Mouse (Mus musculus) cerebellum, adult 2 months (tissue): ENCODE results near the gene Dock11. TPM values are rescaled to one million over a fixed set of nuclear protein-coding genes. Genes with fewer than 3 reads are reported as not detected.

Experiments used
- DNase-seq, 2 experiments: peaks; one replicate each; pipeline ENCODE4 v3.0.0; 2021
- H3K27ac ChIP-seq: fragments of 200-500 bp; 2 replicates; pipeline ENCODE4 v1.5.1; 2012; ENCODE audit warnings: low read length, control low read depth, inconsistent platforms; ENCODE audit not compliant: insufficient read depth
- H3K27me3 ChIP-seq: fragments of 200-500 bp; 2 replicates; pipeline ENCODE4 v1.6.1; 2012; ENCODE audit warnings: inconsistent platforms, mild to moderate bottlenecking, low read length, moderate library complexity; ENCODE audit not compliant: control insufficient read depth, insufficient read depth
- H3K4me1 ChIP-seq: fragments of 200-500 bp; 2 replicates; pipeline ENCODE4 v1.6.1; 2011; ENCODE audit warnings: low read length; ENCODE audit not compliant: control insufficient read depth, insufficient read depth
- H3K4me3 ChIP-seq: fragments of 200-500 bp; replicated peaks from 2 replicates; pipeline ENCODE3; 2011; ENCODE audit warnings: mild to moderate bottlenecking, low read depth, low read length, control low read depth; ENCODE audit not compliant: insufficient read depth
- CTCF ChIP-seq: fragments of 200-500 bp; IDR thresholded peaks from 2 replicates; pipeline ENCODE4 v1.5.1; 2011; ENCODE audit warnings: low read depth, mild to moderate bottlenecking, control low read depth, low read length, moderate library complexity, borderline replicate concordance; ENCODE audit not compliant: insufficient read depth
- POLR2A ChIP-seq: fragments of 200-500 bp; IDR thresholded peaks from 2 replicates; pipeline ENCODE4 v1.6.1; 2011; ENCODE audit warnings: low read length, control low read depth, borderline replicate concordance; ENCODE audit not compliant: insufficient read depth
- WGBS: fragments of 180-500 bp; shearing (Covaris S2); methylation state at CpG from one replicate; pipeline ENCODE4 v1.1.7; 2018; 5-methylcytosine and 5-hydroxymethylcytosine counted together
- polyA plus RNA-seq: library from polyadenylated mRNA; depleted of rRNA; stranded (reverse); fragments of >200 nt; gene quantifications from 2 replicates; pipeline ENCODE4 v1.2.3, GENCODE M21; 2012; rRNA removed

The Dock11 gene
- 6.7 and 7.0 TPM in 2 replicates for polyA plus RNA-seq

- H3K4me3 ChIP-seq, result peak within 1 kb of the TSS; percentile 91
- H3K27ac ChIP-seq, result no peak within 1 kb of the TSS
- no peaks in the 10 kb centered on the region for H3K4me1 ChIP-seq
- no peaks in the 10 kb centered on the region for H3K27me3 ChIP-seq
- TF ChIP-seq POLR2A (no peak), CTCF (no peak)
- peak; percentile 49 to 54 for DNase-seq
- WGBS, result 8% methylated on average over 37 of the region's 38 CpGs
These were observed at the start of gene Dock11 for GRCm38 (mm10) chrX:35888087-35888895. Gene Dock11, plus strand, starts transcription at chrX:35888832.

- DNase-seq, result no peak
- 45% methylated on average over 1 of the region's 1 CpGs for whole genome bisulfite sequencing
- no peak overlapping the region for H3K27ac ChIP-seq
- H3K4me1 ChIP-seq, result no peaks in the 10 kb centered on the region
- TF ChIP-seq POLR2A, result no peak
- 0 out of 2 replicates have a peak, but pooled peaks have one; percentile 22 for TF ChIP-seq CTCF
- no peak overlapping the region for H3K4me3 ChIP-seq
- H3K27me3 ChIP-seq, result no peaks in the 10 kb centered on the region
These were observed 8.9 kb upstream of the Dock11 start for GRCm38 (mm10) chrX:35879703-35880102.

GRCm38 (mm10) chrX:35888945-35889799 lies 540 bp downstream of the Dock11 start:
- TF ChIP-seq CTCF (no peak), POLR2A (no peak)
- peak in 1 of 2 experiments; percentile 34 for DNase-seq
- Histone ChIP-seq H3K27me3 (no peaks in the 10 kb centered on the region), H3K4me1 (no peaks in the 10 kb centered on the region), H3K4me3 (peak overlapping the region; percentile 91), H3K27ac (no peak overlapping the region)
- 10% methylated on average over 36 of the region's 58 CpGs for WGBS

GRCm38 (mm10) chrX:35889800-35890106 lies 1.1 kb downstream of the Dock11 start:
- no peaks in the 10 kb centered on the region for H3K4me1 ChIP-seq
- WGBS, result 2% methylated on average over 8 of the region's 8 CpGs
- H3K27me3 ChIP-seq, result no peaks in the 10 kb centered on the region
- H3K4me3 ChIP-seq, result peak overlapping the region; percentile 91
- peak; percentile 11 to 18 for DNase-seq
- TF ChIP-seq POLR2A, result no peak
- TF ChIP-seq CTCF, result no peak
- H3K27ac ChIP-seq, result no peak overlapping the region

- WGBS, result 59% methylated on average over 5 of the region's 5 CpGs
- no peak for TF ChIP-seq CTCF
- no peak for TF ChIP-seq POLR2A
These were observed 3.0 kb downstream of the Dock11 start for GRCm38 (mm10) chrX:35891534-35892125.

GRCm38 (mm10) chrX:35892377-35892776 lies 3.7 kb downstream of the Dock11 start:
- 75% methylated on average over 5 of the region's 5 CpGs for WGBS
- DNase-seq, result no peak
- TF ChIP-seq CTCF (no peak), POLR2A (no peak)
- Histone ChIP-seq H3K4me1 (no peaks in the 10 kb centered on the region), H3K4me3 (no peak overlapping the region), H3K27me3 (no peaks in the 10 kb centered on the region), H3K27ac (no peak overlapping the region)

More at GRCm38 (mm10) chrX:35891534-35892125, 3.0 kb downstream of the Dock11 start:
- DNase-seq, result no peak
- no peak overlapping the region for H3K4me3 ChIP-seq
- H3K27ac ChIP-seq, result no peak overlapping the region
- H3K4me1 ChIP-seq, result no peaks in the 10 kb centered on the region
- no peaks in the 10 kb centered on the region for H3K27me3 ChIP-seq

GRCm38 (mm10) chrX:35897648-35898500 lies 9.2 kb downstream of the Dock11 start:
- DNase-seq, result no peak
- H3K4me1 ChIP-seq, result no peaks in the 10 kb centered on the region
- H3K27ac ChIP-seq, result no peak overlapping the region
- no peaks in the 10 kb centered on the region for H3K27me3 ChIP-seq
- no peak for TF ChIP-seq CTCF
- no peak for TF ChIP-seq POLR2A
- no peak overlapping the region for H3K4me3 ChIP-seq
- 80% methylated on average over 11 of the region's 11 CpGs for WGBS
